Mouse (Mus musculus): ENCODE results near the gene Map3k20. TPM values are rescaled to one million over a fixed set of nuclear protein-coding genes. Genes with fewer than 3 reads are reported as not detected.

The Map3k20 gene
- total and polyA plus RNA-seq, 2 experiments from 2014 or later = 3.4 to 8.5 TPM

- Histone ChIP-seq H3K9ac (replicated peaks; ENCODE audit: low read length, poor library complexity, severe bottlenecking) (no peak overlapping the region), H3K36me3 (ENCODE audit: insufficient read depth, low read length) (no peaks in the 10 kb centered on the region), H3K4me2 (ENCODE audit: low read depth, low read length, poor library complexity, severe bottlenecking) (no peak overlapping the region), H3K27me3 (ENCODE audit: insufficient read depth, low read length) (no peaks in the 10 kb centered on the region), H3K9me3 (ENCODE audit: low read length) (no peaks in the 10 kb centered on the region), H3K4me3 (ENCODE audit: low read depth, low read length) (no peak overlapping the region), H3K27ac (ENCODE audit: low read depth, low read length) (no peak overlapping the region), H3K4me1 (ENCODE audit: insufficient read depth, low read length) (no peaks in the 10 kb centered on the region)
- ATAC-seq (ENCODE audit: low FRiP score) (no peak), DNase-seq (ENCODE audit: low spot score) (no peak)
- TF ChIP-seq CTCF (IDR thresholded peaks at IDR 0.05) = no peak
- 87% methylated on average over 12 of the region's 12 CpGs for WGBS
Measured at GRCm38 (mm10) chr2:72330955-72331481, 45.6 kb downstream of the Map3k20 start.

- Histone ChIP-seq H3K9ac (replicated peaks; ENCODE audit: low read length, poor library complexity, severe bottlenecking) (no peak overlapping the region), H3K36me3 (ENCODE audit: insufficient read depth, low read length) (no peaks in the 10 kb centered on the region), H3K4me1 (ENCODE audit: insufficient read depth, low read length) (no peaks in the 10 kb centered on the region), H3K27ac (ENCODE audit: low read depth, low read length) (no peak overlapping the region), H3K27me3 (ENCODE audit: insufficient read depth, low read length) (no peaks in the 10 kb centered on the region), H3K4me2 (ENCODE audit: low read depth, low read length, poor library complexity, severe bottlenecking) (no peak overlapping the region), H3K9me3 (ENCODE audit: low read length) (no peaks in the 10 kb centered on the region), H3K4me3 (ENCODE audit: low read depth, low read length) (no peak overlapping the region)
- no peak for TF ChIP-seq CTCF (IDR thresholded peaks at IDR 0.05)
- DNase-seq (ENCODE audit: low spot score) (no peak), ATAC-seq (ENCODE audit: low FRiP score) (no peak)
- 69% methylated on average over 4 of the region's 4 CpGs for WGBS
Measured at GRCm38 (mm10) chr2:72332067-72332466, 46.6 kb downstream of the Map3k20 start.

GRCm38 (mm10) chr2:72333210-72333609 is 47.8 kb downstream of the Map3k20 start:
- DNase-seq (ENCODE audit: low spot score) (no peak), ATAC-seq (ENCODE audit: low FRiP score) (no peak)
- H3K27ac ChIP-seq (ENCODE audit: low read depth, low read length) = no peak overlapping the region
- WGBS = 74% methylated on average over 3 of the region's 3 CpGs
- no peaks in the 10 kb centered on the region for H3K27me3 ChIP-seq (ENCODE audit: insufficient read depth, low read length)
- no peaks in the 10 kb centered on the region for H3K9me3 ChIP-seq (ENCODE audit: low read length)
- H3K4me3 ChIP-seq (ENCODE audit: low read depth, low read length) = no peak overlapping the region
- no peak for TF ChIP-seq CTCF (IDR thresholded peaks at IDR 0.05)
- no peaks in the 10 kb centered on the region for H3K4me1 ChIP-seq (ENCODE audit: insufficient read depth, low read length)
- no peak overlapping the region for H3K4me2 ChIP-seq (ENCODE audit: low read depth, low read length, poor library complexity, severe bottlenecking)
- no peak overlapping the region for H3K9ac ChIP-seq (replicated peaks; ENCODE audit: low read length, poor library complexity, severe bottlenecking)
- H3K36me3 ChIP-seq (ENCODE audit: insufficient read depth, low read length) = no peaks in the 10 kb centered on the region

- no peak overlapping the region for H3K9ac ChIP-seq (replicated peaks; ENCODE audit: low read length, poor library complexity, severe bottlenecking)
- no peaks in the 10 kb centered on the region for H3K27me3 ChIP-seq (ENCODE audit: insufficient read depth, low read length)
- H3K4me3 ChIP-seq (ENCODE audit: low read depth, low read length) = no peak overlapping the region
- no peak overlapping the region for H3K4me2 ChIP-seq (ENCODE audit: low read depth, low read length, poor library complexity, severe bottlenecking)
- 0 out of 2 replicates have a peak, but pooled peaks cover under 1% of the 10 kb centered on the region for H3K9me3 ChIP-seq (ENCODE audit: low read length)
- no peak for DNase-seq (ENCODE audit: low spot score)
- H3K27ac ChIP-seq (ENCODE audit: low read depth, low read length) = no peak overlapping the region
- no peaks in the 10 kb centered on the region for H3K4me1 ChIP-seq (ENCODE audit: insufficient read depth, low read length)
- no peaks in the 10 kb centered on the region for H3K36me3 ChIP-seq (ENCODE audit: insufficient read depth, low read length)
- no peak for TF ChIP-seq CTCF (IDR thresholded peaks at IDR 0.05)
- WGBS = 93% methylated on average over 3 of the region's 3 CpGs
- no peak for ATAC-seq (ENCODE audit: low FRiP score)
Measured at GRCm38 (mm10) chr2:72336840-72337239, 51.4 kb downstream of the Map3k20 start.

GRCm38 (mm10) chr2:72345281-72345680 is 59.8 kb downstream of the Map3k20 start:
- Histone ChIP-seq H3K27me3 (ENCODE audit: insufficient read depth, low read length) (no peaks in the 10 kb centered on the region), H3K9ac (replicated peaks; ENCODE audit: low read length, poor library complexity, severe bottlenecking) (no peak overlapping the region), H3K4me3 (ENCODE audit: low read depth, low read length) (no peak overlapping the region), H3K27ac (ENCODE audit: low read depth, low read length) (no peak overlapping the region), H3K9me3 (ENCODE audit: low read length) (0 out of 2 replicates have a peak, but pooled peaks cover 3% of the 10 kb centered on the region), H3K36me3 (ENCODE audit: insufficient read depth, low read length) (no peaks in the 10 kb centered on the region), H3K4me2 (ENCODE audit: low read depth, low read length, poor library complexity, severe bottlenecking) (no peak overlapping the region), H3K4me1 (ENCODE audit: insufficient read depth, low read length) (no peaks in the 10 kb centered on the region)
- DNase-seq (ENCODE audit: low spot score) (no peak), ATAC-seq (ENCODE audit: low FRiP score) (no peak)
- TF ChIP-seq CTCF (IDR thresholded peaks at IDR 0.05) = no peak
- WGBS = 89% methylated on average over 3 of the region's 3 CpGs

GRCm38 (mm10) chr2:72351329-72351728 is 65.9 kb downstream of the Map3k20 start:
- Histone ChIP-seq H3K27ac (ENCODE audit: low read depth, low read length) (no peak overlapping the region), H3K9ac (replicated peaks; ENCODE audit: low read length, poor library complexity, severe bottlenecking) (no peak overlapping the region), H3K4me1 (ENCODE audit: insufficient read depth, low read length) (no peaks in the 10 kb centered on the region), H3K4me2 (ENCODE audit: low read depth, low read length, poor library complexity, severe bottlenecking) (no peak overlapping the region), H3K27me3 (ENCODE audit: insufficient read depth, low read length) (no peaks in the 10 kb centered on the region), H3K36me3 (ENCODE audit: insufficient read depth, low read length) (no peaks in the 10 kb centered on the region), H3K4me3 (ENCODE audit: low read depth, low read length) (no peak overlapping the region), H3K9me3 (ENCODE audit: low read length) (no peaks in the 10 kb centered on the region)
- WGBS = 89% methylated on average over 5 of the region's 5 CpGs
- DNase-seq (ENCODE audit: low spot score) = no peak
- no peak for ATAC-seq (ENCODE audit: low FRiP score)
- no peak for TF ChIP-seq CTCF (IDR thresholded peaks at IDR 0.05)
